Mouse (Mus musculus): ENCODE results near the gene Faap100.
"Not testable (repeated sequence)": the region's sequence is repeated elsewhere in the genome, so short reads cannot be mapped to it uniquely, and the experiment has no call there.

Gene Faap100

GRCm38 (mm10) chr11:120378611-120379540 lies at the start of gene Faap100:
TSS of gene Faap100 (minus strand) at chr11:120378764.
- DNase-seq (ENCODE audit: low spot score) = peak; percentile 89

DNA sequence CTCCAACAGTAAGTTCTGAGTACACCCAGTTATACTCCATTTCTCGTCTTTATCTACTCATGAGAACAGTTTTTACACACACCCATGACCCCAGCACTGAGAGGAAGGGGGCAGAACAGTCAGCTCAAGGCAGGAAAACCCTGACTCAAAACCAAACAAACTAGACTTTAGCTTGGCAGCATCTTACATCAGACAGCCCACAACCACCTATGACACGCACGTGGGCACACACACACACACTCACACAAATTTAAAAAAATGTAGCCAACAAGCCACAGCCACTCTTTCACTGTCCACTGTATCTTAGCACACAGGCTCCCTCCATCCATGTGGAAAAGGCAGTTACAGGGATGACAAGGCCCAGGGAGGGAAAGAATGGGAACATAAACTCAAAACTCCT lies 48.2 kb upstream of the Faap100 start:
- no peak for DNase-seq (ENCODE audit: low spot score)

- DNase-seq (ENCODE audit: low spot score) = peak; percentile 24
These were observed 45.2 kb upstream of the Faap100 start for GRCm38 (mm10) chr11:120423569-120424295.

DNA sequence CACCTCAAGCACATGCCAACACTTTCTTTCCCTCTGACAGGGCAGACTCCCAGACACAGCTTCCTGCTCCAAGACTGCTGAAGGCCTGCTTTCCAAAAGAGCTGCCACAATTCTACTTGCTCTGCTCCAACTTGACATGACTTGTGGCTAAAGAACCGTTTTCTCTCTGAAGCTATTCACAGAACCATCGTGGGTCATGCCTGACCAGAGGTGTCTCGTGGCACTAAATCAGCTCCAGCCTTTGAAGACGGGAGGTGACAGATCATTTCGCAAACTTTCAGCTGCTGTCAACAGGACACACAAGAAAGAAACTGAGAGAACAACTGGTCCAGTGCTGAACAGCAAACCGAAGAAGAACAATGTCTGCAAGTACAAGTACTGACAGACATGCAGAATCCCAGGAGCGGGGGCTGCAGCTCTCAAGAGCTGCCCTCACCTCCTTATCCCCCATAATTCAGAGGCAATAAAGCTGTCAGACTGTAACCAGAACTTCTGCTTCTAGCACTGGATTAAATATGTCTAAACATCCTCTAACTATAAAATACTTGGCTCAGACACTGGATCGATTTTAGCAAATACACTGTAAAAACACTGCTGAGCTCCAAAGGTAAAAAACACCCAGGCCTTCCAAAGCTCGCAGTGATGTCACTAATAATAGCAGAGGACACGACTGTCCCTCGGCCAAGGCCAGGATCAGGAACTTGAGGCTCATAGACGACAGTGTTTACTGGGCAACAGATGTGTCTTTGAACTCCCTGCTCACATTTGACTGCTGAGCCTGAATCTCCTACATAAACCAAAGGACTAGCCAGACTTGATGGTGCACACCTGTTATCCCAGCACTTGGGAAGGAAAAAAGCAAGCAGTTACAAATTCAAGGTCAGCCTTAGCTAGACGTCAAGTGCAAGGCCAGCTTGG lies 44.3 kb upstream of the Faap100 start:
- no peak for DNase-seq (ENCODE audit: low spot score)

DNA sequence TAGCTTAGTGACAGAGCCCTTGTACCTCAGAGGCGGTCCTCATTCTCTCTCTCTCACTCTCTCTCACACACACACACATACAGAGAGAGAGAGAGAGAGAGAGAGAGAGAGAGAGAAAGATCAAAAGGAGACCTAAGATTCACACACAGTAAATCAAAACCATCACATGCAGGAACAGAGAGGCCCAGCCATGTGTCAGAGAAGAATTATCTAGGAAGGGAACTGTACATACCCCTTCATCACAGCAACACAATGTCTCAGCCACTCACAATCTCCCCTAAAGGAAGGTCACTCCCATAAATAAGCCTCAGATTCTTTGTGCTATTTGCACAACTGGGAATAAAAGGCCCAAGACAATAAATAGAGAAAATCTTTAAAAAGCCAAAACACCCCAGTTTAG lies 40.0 kb upstream of the Faap100 start:
- DNase-seq (ENCODE audit: low spot score) = no peak

DNA sequence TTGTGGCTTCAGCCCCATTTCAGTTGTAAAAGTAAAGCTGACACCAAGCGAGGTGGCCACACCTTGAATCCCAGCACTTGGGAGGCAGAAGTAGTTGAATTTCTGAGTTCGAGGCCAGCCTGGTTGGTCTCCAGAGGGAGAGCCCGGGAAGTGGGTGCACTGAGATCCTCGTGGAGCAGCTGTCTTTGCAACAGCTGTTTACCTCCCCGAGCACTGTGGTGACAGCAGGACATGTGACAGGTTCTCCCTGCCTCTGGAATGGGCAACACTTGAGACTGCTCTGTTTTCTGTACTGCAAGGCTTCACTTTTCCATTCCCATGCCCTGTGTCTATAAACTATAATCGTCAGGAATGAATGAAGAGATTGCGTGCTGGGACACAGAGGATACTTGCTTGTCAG lies 39.3 kb upstream of the Faap100 start:
- no peak for DNase-seq (ENCODE audit: low spot score)

DNA sequence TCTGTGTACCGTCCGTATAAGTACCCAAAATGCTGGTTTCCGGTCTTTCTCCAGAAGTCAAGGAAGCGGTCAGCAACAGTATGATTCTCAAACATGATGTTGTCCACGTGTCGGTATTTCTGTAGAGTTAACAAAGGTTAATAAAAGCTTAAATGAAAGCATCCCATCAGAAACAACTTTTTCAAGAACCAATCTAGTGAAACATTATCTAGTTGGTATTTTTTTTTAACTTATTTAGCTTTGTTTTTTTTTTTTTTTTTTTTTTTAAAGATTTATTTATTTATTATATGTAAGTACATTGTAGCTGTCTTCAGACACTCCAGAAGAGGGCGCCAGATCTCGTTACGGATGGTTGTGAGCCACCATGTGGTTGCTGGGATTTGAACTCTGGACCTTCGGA lies 35.1 kb upstream of the Faap100 start:
- DNase-seq (ENCODE audit: low spot score) = not testable (repeated sequence)

- no peak for DNase-seq (ENCODE audit: low spot score)
These were observed 27.9 kb upstream of the Faap100 start for GRCm38 (mm10) chr11:120406445-120406844.

- no peak for DNase-seq (ENCODE audit: low spot score)
These were observed 27.3 kb upstream of the Faap100 start for GRCm38 (mm10) chr11:120405867-120406266.

DNA sequence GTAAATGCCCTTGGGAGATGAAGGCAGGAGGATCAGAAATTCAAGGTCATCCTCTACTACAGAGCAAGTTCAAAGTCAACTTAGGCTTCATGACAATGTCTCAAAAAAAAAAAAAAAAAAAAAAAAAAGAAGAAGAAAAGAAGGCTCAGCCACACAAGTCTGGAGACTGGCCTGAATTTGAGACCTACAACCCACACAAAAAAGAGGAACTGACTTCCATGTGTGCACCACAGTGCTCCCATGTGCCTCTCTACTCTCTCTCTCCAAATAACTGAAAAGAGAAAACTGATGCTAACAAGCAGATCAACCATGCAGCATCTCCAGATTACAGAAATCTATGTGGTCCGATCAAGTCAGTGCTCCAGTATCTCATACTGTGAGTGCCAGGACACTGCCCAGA lies 26.2 kb upstream of the Faap100 start:
- no peak for DNase-seq (ENCODE audit: low spot score)

DNA sequence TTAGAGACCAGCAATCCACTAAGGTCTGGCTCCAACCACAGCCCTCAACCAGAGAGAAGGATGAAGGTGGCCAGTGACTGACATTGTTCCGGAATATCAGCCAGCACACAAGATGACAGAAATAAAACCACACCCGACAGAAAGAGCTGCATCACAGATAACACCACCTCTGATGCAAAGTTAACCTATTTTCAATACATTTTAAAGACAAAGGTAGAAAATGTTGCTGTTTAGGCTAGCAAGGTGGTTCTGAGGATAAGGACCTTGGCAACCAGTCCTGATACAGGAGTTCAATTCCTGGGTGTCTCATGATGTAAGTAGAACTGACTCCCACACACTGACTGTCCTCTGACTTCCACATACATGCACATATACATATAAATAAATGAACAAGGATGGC lies 20.8 kb upstream of the Faap100 start:
- DNase-seq (ENCODE audit: low spot score) = no peak

DNA sequence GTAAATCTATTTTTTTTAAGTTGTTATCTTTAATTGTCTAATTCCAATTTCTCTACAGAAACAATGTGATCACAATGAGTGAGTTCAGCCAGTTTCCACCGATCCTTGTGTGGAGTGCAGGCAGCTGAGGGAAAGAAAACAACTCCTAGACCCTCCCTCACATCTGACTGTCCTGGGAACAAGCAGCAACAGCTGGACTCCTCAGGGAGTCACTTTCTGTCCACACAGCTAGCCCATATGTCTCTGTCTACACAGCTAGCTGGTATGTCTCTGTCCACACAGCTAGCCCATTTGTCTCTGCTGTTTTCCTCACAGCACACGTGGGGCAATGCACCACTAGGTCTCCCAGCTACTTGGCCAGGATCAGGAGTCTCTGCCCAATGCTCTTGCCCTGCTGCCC lies 19.0 kb upstream of the Faap100 start:
- DNase-seq (ENCODE audit: low spot score) = no peak

DNA sequence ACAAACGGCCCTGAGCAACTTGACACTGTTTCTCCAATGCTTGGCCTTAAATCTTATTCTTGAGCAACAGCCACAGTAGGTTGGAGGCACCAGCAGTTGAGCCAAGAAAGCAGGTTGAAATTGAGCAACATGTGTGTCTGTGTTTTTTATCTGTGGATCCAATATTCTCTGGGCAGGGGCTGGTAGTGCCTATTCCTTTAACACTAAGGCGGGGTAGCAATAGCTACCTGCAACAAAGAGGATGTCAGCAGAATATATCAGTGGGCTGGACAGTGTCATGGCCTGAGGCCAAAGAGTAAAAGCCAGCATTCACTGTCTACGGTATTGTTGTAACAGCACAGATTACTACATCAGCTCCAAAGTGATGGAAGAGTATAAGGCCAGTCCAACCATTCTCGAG lies 17.1 kb upstream of the Faap100 start:
- DNase-seq (ENCODE audit: low spot score) = no peak

GRCm38 (mm10) chr11:120388580-120388979 lies 10.0 kb upstream of the Faap100 start:
- DNase-seq (ENCODE audit: low spot score) = no peak

DNA sequence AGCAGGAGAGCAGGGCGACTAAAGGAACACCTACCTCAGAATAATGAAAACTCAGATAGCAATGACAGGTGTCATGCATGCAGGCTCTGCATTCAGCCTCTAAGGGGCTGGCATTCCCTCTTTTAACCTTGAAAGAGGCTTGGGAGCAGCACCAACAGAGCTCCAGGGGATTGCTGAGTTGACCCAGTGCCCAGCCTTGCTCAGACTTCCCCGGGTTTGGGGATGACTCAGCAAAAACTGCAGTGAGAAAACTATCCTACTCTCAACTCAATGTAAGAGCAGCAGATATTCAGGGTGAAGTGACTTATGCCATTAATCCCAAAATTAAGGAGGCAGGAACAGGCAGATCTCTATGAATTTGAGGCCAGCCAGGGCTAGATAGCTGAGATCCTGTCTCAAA lies 8.6 kb upstream of the Faap100 start:
- DNase-seq (ENCODE audit: low spot score) = no peak

DNA sequence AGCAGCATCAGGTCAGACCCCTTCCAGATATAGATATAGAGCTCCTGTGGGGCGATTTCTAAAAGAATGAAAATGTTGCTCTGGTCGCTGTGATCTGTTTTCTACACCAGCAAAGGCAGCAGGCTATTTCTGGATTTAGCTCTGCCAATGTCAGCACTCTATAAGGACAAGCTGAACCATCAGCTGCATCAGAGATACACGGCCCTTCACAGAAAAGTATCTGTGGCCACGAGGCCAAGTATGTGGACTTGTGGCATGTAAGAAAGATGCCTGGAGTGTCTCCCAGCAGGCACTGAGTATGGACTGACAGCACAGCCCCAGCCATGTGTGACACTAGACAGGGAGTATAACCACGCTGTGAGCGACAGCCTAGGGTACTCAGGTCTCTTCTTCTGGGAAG lies 8.1 kb upstream of the Faap100 start:
- no peak for DNase-seq (ENCODE audit: low spot score)

- DNase-seq (ENCODE audit: low spot score) = no peak
These were observed 3.9 kb upstream of the Faap100 start for GRCm38 (mm10) chr11:120382509-120382908.

DNA sequence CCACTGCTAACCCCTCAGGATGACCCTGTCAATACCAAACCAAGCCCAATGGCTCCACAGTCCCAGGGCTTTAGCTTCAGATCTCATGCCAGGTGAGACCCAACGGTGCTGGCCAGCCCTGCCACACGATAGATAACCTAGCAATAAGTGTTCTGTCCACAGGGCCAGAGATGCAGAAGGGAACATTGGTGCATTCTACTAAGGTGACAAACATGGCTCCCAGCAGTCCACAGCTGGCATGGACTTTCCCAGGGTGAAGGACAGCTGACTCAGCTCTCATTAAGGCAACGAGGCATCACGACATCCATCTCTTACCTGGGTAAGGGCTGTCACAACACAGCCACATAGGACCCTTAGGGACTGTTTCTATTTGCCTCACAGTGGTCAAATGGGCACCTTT lies 2.6 kb upstream of the Faap100 start:
- DNase-seq (ENCODE audit: low spot score) = no peak

GRCm38 (mm10) chr11:120380271-120380670 lies 1.7 kb upstream of the Faap100 start:
- DNase-seq (ENCODE audit: low spot score) = no peak

DNA sequence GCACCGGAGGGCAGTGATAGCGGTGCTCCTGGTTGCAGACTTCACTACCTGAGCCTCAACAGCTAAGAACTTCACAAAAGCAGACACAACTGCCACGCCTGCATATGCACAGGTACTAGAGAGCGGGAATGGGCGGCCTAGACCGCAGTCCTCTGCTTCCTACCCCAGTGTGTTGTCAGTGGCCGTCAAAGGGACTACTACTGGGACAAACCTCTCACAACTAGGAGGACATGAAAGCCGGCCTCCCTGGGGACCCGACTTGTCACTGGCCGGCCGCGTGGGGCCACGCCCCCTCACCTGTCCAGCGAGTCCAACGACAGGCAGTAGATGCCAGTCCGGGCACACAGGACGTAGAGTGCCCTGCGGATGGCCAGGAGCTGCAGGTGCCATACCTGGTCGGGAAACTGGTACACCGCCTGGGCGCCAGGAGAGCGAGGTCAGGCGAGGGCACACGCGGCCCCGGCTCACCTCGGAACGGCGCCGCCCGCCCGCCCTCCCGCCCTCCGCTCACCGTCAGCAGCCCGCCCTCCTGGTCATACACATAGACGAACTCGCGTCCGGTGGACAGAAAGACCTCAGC lies 443 bp downstream of the Faap100 start:
- DNase-seq (ENCODE audit: low spot score) = peak; percentile 69

- no peak for DNase-seq (ENCODE audit: low spot score)
These were observed 1.2 kb downstream of the Faap100 start for GRCm38 (mm10) chr11:120377337-120377736.
